In genomic region chr1:121348875-121349847, GRCm38 (mm10) we compare ENCODE assay signal across 20 mouse cellular contexts.
"Had no signal": no experiment of that assay in that cellular context is flagged by ENCODE, and none has a peak within 500 bp of the region (broad histone marks: within the 10 kb centered on the region; RNA-seq: fewer than 3 reads in every experiment).

No protein-coding gene starts in this region.

- ATAC-seq: midbrain, embryonic 13.5 days; midbrain, embryonic 16.5 days had no signal

- H3K9ac ChIP-seq: liver, embryonic 14.5 days; lung, embryonic 15.5 days; midbrain, embryonic 13.5 days; neural tube, embryonic 13.5 days had no signal

- H3K4me1 ChIP-seq: lung, embryonic 15.5 days; megakaryocyte, embryonic 14.5 days; midbrain, embryonic 10.5 days; midbrain, embryonic 13.5 days; neural tube, embryonic 13.5 days had no signal

- H3K4me2 ChIP-seq: liver, embryonic 11.5 days; lung, embryonic 15.5 days; midbrain, embryonic 13.5 days; neural tube, embryonic 13.5 days had no signal

- H3K36me3 ChIP-seq: lung, embryonic 15.5 days; midbrain, embryonic 10.5 days; midbrain, embryonic 13.5 days; neural tube, embryonic 13.5 days had no signal

- DNase-seq: kidney, adult 2 months; kidney, postnatal 25 days; layer of hippocampus, postnatal 36 days; lung, adult 18-20 months; lung, postnatal 10 days; lung, postnatal 36 days; retina, postnatal 1 day; right cerebral cortex, postnatal 25 days; thymus, postnatal 25 days had no signal

- H3K27ac ChIP-seq: kidney, postnatal 0 days; left cerebral cortex, adult 2 months; liver, embryonic 14.5 days; lung, embryonic 15.5 days; midbrain, embryonic 10.5 days; midbrain, embryonic 13.5 days; neural tube, embryonic 13.5 days had no signal

- H3K9me3 ChIP-seq: lung, embryonic 15.5 days; megakaryocyte, embryonic 14.5 days; midbrain, embryonic 13.5 days; neural tube, embryonic 13.5 days had no signal

- H3K4me3 ChIP-seq: left cerebral cortex, adult 2 months; lung, embryonic 15.5 days; megakaryocyte, embryonic 14.5 days; midbrain, embryonic 10.5 days; midbrain, embryonic 13.5 days; myocyte; neural tube, embryonic 13.5 days had no signal

- H3K27me3 ChIP-seq: lung, embryonic 15.5 days; megakaryocyte, embryonic 14.5 days; midbrain, embryonic 13.5 days; neural tube, embryonic 13.5 days had no signal
